In the genomic region with DNA sequence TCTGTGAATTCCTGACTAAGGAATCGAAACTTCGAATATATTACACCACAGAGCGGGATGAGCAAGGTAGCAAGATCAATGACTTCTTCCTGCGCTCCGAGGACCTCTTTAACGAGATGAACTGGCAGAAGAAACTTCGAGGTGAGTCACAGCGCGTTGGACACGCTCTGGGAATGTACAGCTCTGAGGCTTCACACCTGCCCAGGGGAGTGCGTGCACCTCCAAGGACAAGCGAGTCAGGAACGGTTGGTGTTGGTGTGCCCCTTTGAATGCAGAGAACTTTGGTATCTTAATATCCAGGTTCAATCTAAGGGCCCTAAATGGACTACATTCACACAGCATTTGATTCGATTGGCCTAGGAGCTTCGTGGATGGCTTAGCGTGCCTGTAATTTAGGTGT, we compare ENCODE assay signal across 26 mouse cellular contexts.
DNase-seq lines count a peak whose midpoint lies in the region; ATAC-seq and TF ChIP-seq lines count a peak whose summit lies in the region.
"Had no signal": no experiment of that assay in that cellular context is flagged by ENCODE, and none has a peak within 500 bp of the region (broad histone marks: within the 10 kb centered on the region; RNA-seq: fewer than 3 reads in every experiment).

No protein-coding gene starts in this region.

- 93% methylated on average over 16 of the region's 16 CpGs for WGBS in heart, embryonic 15.5 days
- 80% methylated on average over 16 of the region's 16 CpGs for WGBS in neural tube, embryonic 13.5 days
- WGBS in stomach, postnatal 0 days = 90% methylated on average over 16 of the region's 16 CpGs

- peaks cover 15% of the 10 kb centered on the region for H3K4me1 ChIP-seq in heart, embryonic 15.5 days (replicated peaks)
- peaks cover 18% of the 10 kb centered on the region for H3K4me1 ChIP-seq in neural tube, embryonic 13.5 days (replicated peaks)
- no peaks in the 10 kb centered on the region for H3K4me1 ChIP-seq in stomach, postnatal 0 days (replicated peaks; ENCODE audit: control insufficient read depth, insufficient read depth)
- H3K4me1 ChIP-seq: embryonic facial prominence, embryonic 12.5 days; liver, embryonic 12.5 days; stomach, embryonic 15.5 days had no signal

- DNase-seq in heart, postnatal 36 days = no peak
- no peak for DNase-seq in layer of hippocampus, adult 2 months (ENCODE audit: low spot score in 2 of 2)
- DNase-seq in layer of hippocampus, postnatal 10 days (ENCODE audit: low spot score in 2 of 2) = no peak
- DNase-seq in neural tube, embryonic 10.5 days (ENCODE audit: extremely low spot score, low spot score) = no peak
- no peak for DNase-seq in stomach, postnatal 0 days (ENCODE audit: low spot score)
- DNase-seq: adrenal gland, postnatal 14 days; cerebellum, adult 11 months; cerebellum, adult 9-11 months; embryo, embryonic 11 days; kidney, adult 2 months; kidney, postnatal 4 days; liver, postnatal 0 days; lung, postnatal 36 days; retina, postnatal 1 day; right cerebral cortex, postnatal 14 days; thymus, postnatal 14 days had no signal

- no peak overlapping the region for H3K4me2 ChIP-seq in heart, embryonic 15.5 days
- no peak overlapping the region for H3K4me2 ChIP-seq in neural tube, embryonic 13.5 days
- no peak overlapping the region for H3K4me2 ChIP-seq in stomach, postnatal 0 days (replicated peaks; ENCODE audit: low read depth)
- H3K4me2 ChIP-seq: embryonic facial prominence, embryonic 12.5 days; forebrain, embryonic 15.5 days; heart, embryonic 11.5 days; liver, embryonic 12.5 days; stomach, embryonic 15.5 days had no signal

- H3K9me3 ChIP-seq in heart, embryonic 15.5 days (replicated peaks) = no peaks in the 10 kb centered on the region
- no peaks in the 10 kb centered on the region for H3K9me3 ChIP-seq in neural tube, embryonic 13.5 days
- H3K9me3 ChIP-seq in stomach, postnatal 0 days (ENCODE audit: control insufficient read depth, low read length) = no peaks in the 10 kb centered on the region
- H3K9me3 ChIP-seq: embryonic facial prominence, embryonic 12.5 days; forebrain, embryonic 15.5 days; hindbrain, embryonic 10.5 days; liver, embryonic 12.5 days; stomach, embryonic 15.5 days had no signal

- no peak for TF ChIP-seq CTCF in layer of hippocampus, adult 2 months (conservative IDR thresholded peaks at IDR 0.05)
- no peak for TF ChIP-seq CTCF in stomach, postnatal 0 days (IDR thresholded peaks at IDR 0.05; ENCODE audit: low read depth)

- H3K36me3 ChIP-seq in heart, embryonic 15.5 days = peaks cover 30% of the 10 kb centered on the region
- no peaks in the 10 kb centered on the region for H3K36me3 ChIP-seq in neural tube, embryonic 13.5 days
- H3K36me3 ChIP-seq in stomach, postnatal 0 days (ENCODE audit: control insufficient read depth, insufficient read depth, low read length) = no peaks in the 10 kb centered on the region
- H3K36me3 ChIP-seq: forebrain, embryonic 15.5 days had no signal

- ATAC-seq in heart, embryonic 15.5 days (replicated peaks; ENCODE audit: insufficient number of reproducible peaks, insufficient read depth, low FRiP score, low read depth) = no peak
- ATAC-seq in neural tube, embryonic 13.5 days (ENCODE audit: low read depth) = peak; percentile 53
- ATAC-seq in stomach, postnatal 0 days (ENCODE audit: low FRiP score, low TSS enrichment) = no peak
- ATAC-seq: CD4-positive, CD25-positive, alpha-beta regulatory T cell, adult 4 months; liver, embryonic 12.5 days; liver, postnatal 0 days had no signal

- H3K27me3 ChIP-seq in heart, embryonic 15.5 days = no peaks in the 10 kb centered on the region
- no peaks in the 10 kb centered on the region for H3K27me3 ChIP-seq in neural tube, embryonic 13.5 days
- no peaks in the 10 kb centered on the region for H3K27me3 ChIP-seq in stomach, postnatal 0 days (ENCODE audit: control insufficient read depth, insufficient read depth, low read length)
- H3K27me3 ChIP-seq: embryonic facial prominence, embryonic 12.5 days; forebrain, embryonic 15.5 days; liver, embryonic 12.5 days; stomach, embryonic 15.5 days had no signal

- intact Hi-C loops in heart, postnatal 36 days (cut with DNase I) = loop anchor here (5.0 kb wide), 1 partner anchor 66 kb away; no protein-coding TSS in a partner anchor

- H3K27ac ChIP-seq in heart, embryonic 15.5 days = peak overlapping the region; percentile 20; the same call in 1 of the 2 replicates
- H3K27ac ChIP-seq in layer of hippocampus, adult 2 months = peak overlapping the region; percentile 83; the same call in 1 of the 2 replicates
- H3K27ac ChIP-seq in neural tube, embryonic 13.5 days (replicated peaks) = peak overlapping the region; percentile 42; the same call in 1 of the 2 replicates
- no peak overlapping the region; the same call in 1 of the 2 replicates for H3K27ac ChIP-seq in stomach, postnatal 0 days (replicated peaks)
- H3K27ac ChIP-seq: embryonic facial prominence, embryonic 12.5 days; forebrain, embryonic 15.5 days; kidney, postnatal 0 days; liver, embryonic 12.5 days; stomach, embryonic 15.5 days had no signal

- TF ChIP-seq EP300 in stomach, postnatal 0 days (optimal IDR thresholded peaks at IDR 0.05) = no peak

- no peak overlapping the region for H3K9ac ChIP-seq in heart, embryonic 15.5 days
- no peak overlapping the region for H3K9ac ChIP-seq in neural tube, embryonic 13.5 days
- H3K9ac ChIP-seq in stomach, postnatal 0 days (ENCODE audit: low read length) = no peak overlapping the region
- H3K9ac ChIP-seq: embryonic facial prominence, embryonic 12.5 days; forebrain, embryonic 15.5 days; liver, embryonic 12.5 days; liver, postnatal 0 days; stomach, embryonic 15.5 days had no signal

- H3K4me3 ChIP-seq in heart, embryonic 15.5 days = no peak overlapping the region
- no peak overlapping the region for H3K4me3 ChIP-seq in layer of hippocampus, adult 2 months
- no peak overlapping the region for H3K4me3 ChIP-seq in neural tube, embryonic 13.5 days
- no peak overlapping the region for H3K4me3 ChIP-seq in stomach, postnatal 0 days (ENCODE audit: low read depth, low read length)
- H3K4me3 ChIP-seq: embryonic facial prominence, embryonic 12.5 days; forebrain, embryonic 15.5 days; hindbrain, embryonic 10.5 days; liver, embryonic 12.5 days; stomach, embryonic 15.5 days had no signal
